Mouse (Mus musculus) heart, adult 2 months (tissue): ENCODE measurements around the gene AC153137.1.

ENCODE experiments used
- CTCF ChIP-seq: fragments of 200-600 bp; IDR thresholded peaks from 2 replicates; pipeline ENCODE4 v1.8.1; 2022; ENCODE audit warnings: antibody characterized with exemption, mild to moderate bottlenecking, moderate library complexity
- POLR2A ChIP-seq: fragments of 200-500 bp; IDR thresholded peaks from 2 replicates; pipeline ENCODE4 v1.6.1; 2011; ENCODE audit warnings: mild to moderate bottlenecking, low read depth, low read length, control low read depth; ENCODE audit not compliant: insufficient read depth

GRCm38 (mm10) chr1:30937396-30937965, 40.3 kb downstream of the AC153137.1 start:
- TF ChIP-seq POLR2A (no peak), CTCF (no peak)
